Mouse (Mus musculus): Measurements from ENCODE around the gene Cldn13.

Gene Cldn13

GRCm38 (mm10) chr5:134888505-134888904, 26.8 kb downstream of the Cldn13 start:
- no peak for DNase-seq

- peak; percentile 15 for DNase-seq
Measured at GRCm38 (mm10) chr5:134887447-134888335, 27.6 kb downstream of the Cldn13 start.

- no peak for DNase-seq
Measured at GRCm38 (mm10) chr5:134883077-134883476, 32.2 kb downstream of the Cldn13 start.

- DNase-seq: no peak
Measured at GRCm38 (mm10) chr5:134876801-134877200, 38.5 kb downstream of the Cldn13 start.

- no peak for DNase-seq
Measured at GRCm38 (mm10) chr5:134875245-134875644, 40.1 kb downstream of the Cldn13 start.

GRCm38 (mm10) chr5:134873956-134874879, 41.1 kb downstream of the Cldn13 start:
- DNase-seq: no peak

GRCm38 (mm10) chr5:134873034-134873433, 42.3 kb downstream of the Cldn13 start:
- DNase-seq: no peak

GRCm38 (mm10) chr5:134872597-134872996, 42.7 kb downstream of the Cldn13 start:
- no peak for DNase-seq

- DNase-seq: no peak
Measured at GRCm38 (mm10) chr5:134868506-134868905, 46.8 kb downstream of the Cldn13 start.

GRCm38 (mm10) chr5:134867320-134868144, 47.8 kb downstream of the Cldn13 start:
- DNase-seq: no peak

GRCm38 (mm10) chr5:134865158-134865557, 50.2 kb downstream of the Cldn13 start:
- DNase-seq: no peak
